Mouse (Mus musculus): ENCODE measurements around the gene Rbms3.
A peak's percentile ranks its signal among the peaks of the same experiment; 100 is the strongest.

Gene Rbms3

DNA sequence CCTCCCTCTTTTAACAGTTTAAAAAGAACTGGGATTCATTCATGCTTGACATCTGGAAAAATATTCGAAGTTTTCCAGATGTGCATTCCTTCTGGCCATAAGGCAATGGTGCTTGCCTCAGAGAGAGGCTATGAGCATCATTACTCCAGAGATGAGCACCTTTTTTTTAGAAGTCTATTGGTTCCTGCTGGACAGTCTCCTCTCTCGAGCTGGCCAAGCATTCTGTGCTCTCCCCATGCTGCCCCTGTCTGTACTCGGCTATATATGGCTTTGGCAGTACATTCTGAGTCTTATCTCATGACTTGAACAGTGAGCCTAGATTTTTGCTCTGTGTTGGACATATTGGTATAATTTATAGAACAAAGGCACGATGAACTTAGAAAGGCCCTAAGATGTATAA is 952.6 kb downstream of the Rbms3 start:
- DNase-seq, result no peak

GRCm38 (mm10) chr9:116676445-116676844 is 953.3 kb downstream of the Rbms3 start:
- DNase-seq, result no peak

DNA sequence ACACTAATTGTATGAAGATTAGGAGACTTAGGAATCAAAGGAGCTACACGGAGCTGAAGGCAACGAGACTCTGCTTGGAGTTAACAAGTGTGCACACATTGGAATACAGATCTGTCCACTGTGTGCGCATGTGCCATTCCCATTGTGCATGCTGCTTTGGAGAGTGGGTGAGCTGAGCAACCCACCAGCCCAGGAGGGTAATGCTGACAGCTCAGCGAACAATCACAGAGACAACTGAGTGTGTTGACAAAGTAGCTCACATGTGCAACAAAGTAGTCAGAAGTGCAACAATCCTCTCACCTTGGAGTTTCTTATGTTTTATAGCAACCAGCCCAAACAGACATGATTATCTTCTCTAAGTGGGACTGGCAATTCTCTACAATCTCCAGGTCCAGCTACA is 955.5 kb downstream of the Rbms3 start:
- DNase-seq, result no peak

DNA sequence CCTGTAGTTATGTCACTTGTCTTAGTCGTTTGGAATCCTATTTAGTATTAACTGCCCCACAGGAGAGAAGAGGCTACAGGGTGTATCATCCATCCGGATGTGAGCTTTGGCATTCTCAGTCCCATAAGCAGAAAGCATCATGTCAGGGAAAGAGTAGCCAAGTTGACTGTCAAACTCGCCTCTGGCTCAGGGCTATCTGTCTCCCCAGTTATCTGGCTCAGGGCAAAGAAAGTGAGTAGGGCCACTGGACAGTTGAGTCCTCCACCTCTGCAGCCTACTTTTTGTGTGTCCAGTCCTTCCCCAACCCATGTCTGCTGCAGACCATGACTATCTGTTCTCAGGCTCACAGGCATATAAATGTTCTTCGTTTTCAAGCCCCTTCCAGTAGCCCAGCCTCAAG is 968.7 kb downstream of the Rbms3 start:
- DNase-seq, result no peak

GRCm38 (mm10) chr9:116659936-116660335 is 969.8 kb downstream of the Rbms3 start:
- no peak for DNase-seq

DNA sequence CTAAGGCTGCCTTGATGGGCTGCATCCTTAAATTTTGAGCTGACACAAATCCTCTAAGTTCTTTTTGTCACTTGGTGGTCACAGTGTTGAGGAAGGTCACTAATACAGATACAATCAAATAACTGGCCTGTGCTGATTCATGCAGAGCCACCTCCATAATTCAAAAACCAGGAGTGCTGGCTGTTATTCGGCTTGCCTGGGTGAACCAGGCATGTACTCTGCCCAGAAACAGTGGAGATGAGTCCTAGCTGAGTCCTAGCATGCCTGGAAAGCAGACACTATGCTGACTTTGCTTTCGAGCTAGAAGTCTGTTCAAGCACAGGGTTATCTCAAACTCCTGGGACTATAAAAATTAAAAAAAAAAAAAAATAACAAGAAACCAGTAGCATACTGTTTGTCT is 972.6 kb downstream of the Rbms3 start:
- DNase-seq, result no peak

GRCm38 (mm10) chr9:116651414-116651813 is 978.3 kb downstream of the Rbms3 start:
- DNase-seq, result no peak

DNA sequence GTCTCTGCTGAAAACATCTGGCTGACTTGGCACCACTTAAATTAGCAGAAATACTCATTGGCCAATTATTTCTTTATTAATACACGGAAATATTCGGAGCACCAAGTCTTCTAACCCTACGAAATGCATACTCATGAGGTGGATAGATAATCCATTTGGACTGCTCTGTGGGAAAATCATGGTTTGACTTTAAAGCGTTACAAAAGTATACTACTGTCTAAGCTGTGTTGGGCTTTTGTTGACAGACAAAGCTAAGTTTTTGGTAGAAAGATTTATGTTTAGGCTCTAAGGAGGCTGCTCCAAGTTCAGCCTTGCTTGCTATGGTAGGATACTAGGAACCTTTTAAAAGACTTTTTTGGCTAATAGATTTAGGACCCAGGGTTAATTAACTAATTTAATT is 979.8 kb downstream of the Rbms3 start:
- DNase-seq, result no peak

DNA sequence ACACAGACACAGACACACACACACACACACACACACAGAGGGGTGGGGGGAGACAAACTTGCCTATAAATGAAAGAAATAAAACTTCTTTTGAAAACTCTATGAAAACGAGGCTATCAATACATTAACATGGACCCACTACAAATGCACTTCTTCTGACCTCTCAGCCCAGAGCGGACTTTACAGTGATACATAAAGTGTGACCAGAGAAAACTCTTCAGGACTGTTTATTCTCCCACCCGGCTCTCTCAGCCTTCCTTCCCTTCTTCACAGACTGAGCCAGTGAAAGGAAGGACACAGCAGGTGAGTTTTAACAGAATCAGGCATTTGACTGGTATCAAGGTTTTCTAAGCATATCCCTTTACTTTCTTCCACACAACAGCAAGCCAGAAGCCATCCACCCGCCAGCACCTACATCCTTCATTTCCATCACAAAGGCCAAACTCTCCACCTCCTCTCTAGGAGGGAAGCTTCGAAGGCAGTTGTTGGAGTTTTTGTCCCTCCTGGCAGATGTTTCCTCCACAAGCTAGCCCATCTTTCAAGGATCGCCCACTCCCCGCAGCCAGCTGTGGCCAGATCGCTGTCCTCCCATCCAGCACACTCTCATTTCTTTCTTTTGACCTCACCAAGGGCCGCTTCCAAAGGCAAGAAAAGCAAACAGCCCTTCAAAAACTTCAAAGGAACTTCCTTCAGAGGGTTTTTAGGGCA is 980.5 kb downstream of the Rbms3 start:
- no peak for DNase-seq

DNA sequence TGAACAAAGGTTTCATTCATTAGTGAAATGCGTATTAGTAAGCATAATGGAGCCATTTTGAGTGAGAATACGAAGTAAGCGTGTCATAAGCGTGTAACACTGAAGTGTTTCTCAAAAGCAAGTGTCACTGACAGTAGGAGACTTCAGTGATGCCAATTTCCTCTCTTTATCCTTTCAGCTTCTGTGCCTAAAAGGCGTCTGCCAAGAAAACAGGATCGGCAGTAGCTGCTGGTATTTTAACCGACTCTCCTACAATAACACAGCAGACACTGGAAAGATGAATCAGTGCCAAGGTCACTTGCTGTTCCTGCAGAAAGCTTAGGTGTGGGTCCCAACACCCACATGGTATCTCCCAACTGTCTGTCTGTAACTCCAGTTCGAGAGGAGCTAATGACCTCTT is 985.1 kb downstream of the Rbms3 start:
- DNase-seq, result no peak

DNA sequence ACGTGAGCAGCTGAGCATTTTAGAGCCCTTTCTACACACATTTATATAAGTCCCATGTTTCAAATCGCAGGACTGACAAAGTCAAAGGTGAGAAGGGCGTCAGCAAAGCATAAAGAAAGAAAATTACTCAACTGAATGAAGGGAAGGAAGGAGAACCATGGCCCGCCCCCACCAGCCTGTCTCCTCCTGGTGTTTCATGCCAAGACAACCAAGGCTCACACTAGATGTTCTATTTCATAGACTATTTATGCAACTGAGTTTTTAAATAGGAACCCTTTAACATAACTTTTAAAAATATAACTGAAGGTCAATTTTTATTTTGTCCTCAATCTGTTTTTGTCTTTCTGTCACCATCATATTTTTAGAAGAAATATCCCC is 989.4 kb downstream of the Rbms3 start:
- DNase-seq, result no peak

GRCm38 (mm10) chr9:116639597-116640301 is 990.0 kb downstream of the Rbms3 start:
- DNase-seq, result no peak

- DNase-seq, result no peak
Measured at GRCm38 (mm10) chr9:116633786-116634185, 995.9 kb downstream of the Rbms3 start.

DNA sequence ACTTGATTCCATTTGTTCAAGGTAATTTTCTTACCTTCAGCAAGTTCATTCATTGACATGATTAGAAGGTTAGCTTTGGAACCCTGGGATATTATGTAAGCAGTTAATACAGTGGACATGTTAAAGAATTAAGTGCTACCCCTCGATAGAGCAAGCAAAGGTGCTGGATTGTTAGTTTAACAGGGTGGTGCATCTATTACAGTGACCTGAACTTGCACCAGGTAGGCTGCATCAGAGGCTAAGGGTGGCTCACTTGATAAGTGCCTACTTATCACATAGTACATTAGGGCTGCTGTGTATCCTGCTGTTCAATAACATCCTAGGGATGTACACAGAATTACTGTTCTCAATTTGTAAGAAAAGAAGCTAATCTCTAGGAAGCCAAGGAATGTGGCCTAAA is 996.6 kb downstream of the Rbms3 start:
- DNase-seq, result no peak

- no peak for DNase-seq
Measured at GRCm38 (mm10) chr9:116631816-116632215, 997.9 kb downstream of the Rbms3 start.

- no peak for DNase-seq
Measured at GRCm38 (mm10) chr9:116630805-116631204, 998.9 kb downstream of the Rbms3 start.

- DNase-seq, result no peak
Measured at GRCm38 (mm10) chr9:116620434-116620833, 1009.3 kb downstream of the Rbms3 start.

GRCm38 (mm10) chr9:116618886-116619285 is 1010.8 kb downstream of the Rbms3 start:
- DNase-seq, result no peak

DNA sequence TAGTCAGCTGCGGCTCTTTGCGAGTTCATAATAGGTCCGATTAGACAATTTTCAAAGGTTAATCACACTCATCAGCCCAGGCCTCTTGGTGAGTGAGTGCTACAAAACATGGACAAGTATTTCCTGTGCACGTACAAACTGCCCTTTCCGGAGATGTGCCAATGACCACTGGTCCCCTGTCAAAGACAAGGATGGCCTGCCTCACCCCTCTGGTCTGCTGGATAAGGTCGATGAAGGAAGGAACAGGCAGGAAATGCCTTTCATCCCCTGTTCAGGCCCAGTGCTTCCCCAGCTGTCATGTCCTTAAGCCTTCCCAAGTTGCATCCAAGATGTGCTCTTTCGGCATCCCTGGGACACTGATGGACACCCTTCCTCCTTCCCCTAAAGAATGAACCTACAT is 1016.4 kb downstream of the Rbms3 start:
- DNase-seq, result peak; percentile 20

GRCm38 (mm10) chr9:116596046-116596445 is 1033.7 kb downstream of the Rbms3 start:
- no peak for DNase-seq

DNA sequence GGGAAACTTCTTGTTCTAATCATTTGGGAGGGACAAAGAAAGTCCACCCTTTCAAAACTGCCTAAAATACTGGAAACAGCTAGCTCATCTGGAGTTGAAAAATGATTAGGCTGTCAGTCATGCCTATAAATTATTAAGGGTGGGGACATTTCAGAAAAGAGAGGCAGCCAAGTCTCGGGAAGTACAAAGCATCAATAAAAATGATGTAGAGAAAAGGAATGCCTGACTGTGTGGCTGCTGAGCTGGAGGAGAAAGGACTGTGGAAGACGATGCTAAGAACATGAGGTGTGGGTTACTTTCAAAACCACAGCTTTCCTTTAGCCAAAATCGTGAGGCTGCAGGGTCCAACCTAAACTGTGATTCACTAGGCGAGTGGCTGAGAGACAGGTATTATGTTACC is 1037.2 kb downstream of the Rbms3 start:
- DNase-seq, result no peak

- DNase-seq, result no peak
Measured at GRCm38 (mm10) chr9:116591071-116591470, 1038.6 kb downstream of the Rbms3 start.

DNA sequence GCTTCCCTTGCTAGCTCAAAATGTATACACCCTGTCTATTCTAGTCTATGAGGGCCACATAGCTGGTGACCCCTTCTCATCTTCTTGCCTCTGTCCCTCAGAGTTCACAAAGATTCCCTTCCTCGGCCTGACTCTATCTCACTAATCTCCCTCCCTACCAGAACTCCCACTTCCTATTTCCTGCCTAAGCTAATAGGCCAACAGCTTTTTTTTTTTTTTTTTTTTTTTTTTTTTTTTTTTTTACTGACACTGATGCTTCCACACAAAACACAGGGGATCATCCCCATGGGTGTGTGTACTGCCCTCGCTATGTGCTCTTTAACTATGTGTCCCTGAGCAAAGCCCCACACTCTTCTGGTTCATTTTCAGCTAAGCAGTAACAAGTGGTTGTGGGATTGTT is 1060.0 kb downstream of the Rbms3 start:
- DNase-seq, result no peak

DNA sequence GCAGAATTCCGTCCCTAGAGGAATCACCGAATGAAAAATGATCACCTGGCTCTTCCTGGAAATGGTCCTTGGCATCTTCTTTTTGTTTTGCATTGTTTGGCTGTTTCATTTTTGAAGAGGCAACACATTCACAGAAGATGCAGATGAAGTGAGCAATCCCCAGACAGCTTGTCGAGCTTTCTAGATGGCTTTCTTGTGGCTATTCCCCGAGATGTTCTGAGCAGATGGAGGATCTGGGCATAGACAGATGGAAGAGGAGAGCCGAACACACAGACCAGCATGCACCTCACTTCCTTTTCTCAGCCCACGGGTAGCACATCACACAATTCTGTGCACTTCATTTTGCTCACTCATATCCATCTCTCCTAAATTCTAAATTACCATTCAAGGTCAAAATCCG is 1063.0 kb downstream of the Rbms3 start:
- DNase-seq, result no peak

DNA sequence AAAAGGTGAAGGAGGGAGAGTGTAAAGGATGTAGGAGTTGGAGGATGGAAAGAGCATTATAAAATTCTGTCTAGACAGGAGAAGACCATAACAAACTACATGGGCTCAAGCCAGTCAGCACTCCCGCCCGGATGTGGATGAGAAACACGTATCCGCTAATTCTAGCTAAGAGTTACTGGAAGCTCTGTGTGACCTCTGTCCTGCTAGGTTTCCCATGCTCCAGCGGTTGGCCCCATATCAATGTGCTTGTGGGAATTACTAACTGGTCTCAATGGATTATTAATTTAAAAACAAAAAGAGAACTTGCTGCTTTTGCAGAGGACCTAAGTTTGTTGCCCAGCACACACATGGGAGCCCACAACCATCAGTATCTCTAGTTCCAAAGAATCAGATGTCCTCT is 1071.9 kb downstream of the Rbms3 start:
- no peak for DNase-seq
